Mouse (Mus musculus): ENCODE results near the gene Psd. TPM values are rescaled to one million over a fixed set of nuclear protein-coding genes. Genes with fewer than 3 reads are reported as not detected.

Psd gene
- total RNA-seq (2021) = 100 to 1,000 TPM; 614 to 671 TPM

DNA sequence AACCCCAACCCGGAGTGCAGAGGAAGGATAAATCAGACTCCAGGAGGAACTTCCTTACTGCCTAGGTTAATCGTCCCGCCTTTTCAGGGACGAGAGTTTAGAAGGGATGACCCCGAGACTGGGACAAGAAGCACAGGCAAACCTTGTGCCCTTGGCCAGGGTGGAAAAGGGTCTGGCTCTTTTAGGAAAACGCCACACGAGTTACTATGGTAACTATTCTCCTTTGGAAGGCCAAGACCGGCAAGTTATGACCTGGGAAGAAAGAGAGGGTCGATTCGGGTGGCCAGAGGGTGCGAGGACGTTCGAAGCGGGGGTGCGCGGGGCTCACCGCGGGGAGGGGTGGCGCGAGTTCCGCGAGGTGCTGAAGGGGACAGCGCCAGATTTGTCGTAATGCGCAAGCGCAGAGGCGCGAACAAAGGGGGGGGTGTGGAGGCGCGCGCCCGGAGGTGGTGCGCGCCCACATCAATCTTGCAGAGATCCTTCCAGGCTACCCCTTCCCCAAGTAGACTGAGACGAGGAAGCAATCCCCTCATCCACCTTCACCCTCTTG lies at the start of gene Psd:
Psd (minus strand) TSS at position 401 of the 550 bp plus-strand sequence.
- intact Hi-C loops (cut with DNase I) = no loop called here
- peak; percentile 70 to 74 for DNase-seq (ENCODE audit: low spot score in 2 of 2)

DNA sequence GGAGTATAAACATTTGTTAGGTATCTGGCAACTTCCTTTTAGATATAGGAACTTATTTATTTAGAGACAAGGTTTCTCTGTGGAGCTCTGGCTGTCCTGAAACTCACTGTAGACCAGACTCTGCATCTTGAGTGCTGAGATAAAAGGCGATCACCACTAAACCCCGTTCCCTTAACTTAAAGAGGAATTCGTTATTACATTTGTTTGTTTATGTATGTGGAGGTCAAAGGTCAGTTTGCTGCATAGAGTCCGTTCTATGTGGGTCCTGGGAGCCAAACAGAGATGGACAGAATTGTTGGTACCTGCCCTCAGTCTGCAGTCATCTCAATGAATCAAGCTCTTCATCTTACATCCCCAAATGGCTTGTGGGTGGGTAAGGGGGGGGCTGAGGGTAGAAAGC lies 48.9 kb upstream of the Psd start:
- no peak for DNase-seq (ENCODE audit: low spot score in 2 of 2)
- intact Hi-C loops (cut with DNase I) = no loop called here

GRCm38 (mm10) chr19:46375489-46375888 lies 48.5 kb upstream of the Psd start:
- intact Hi-C loops (cut with DNase I) = no loop called here
- DNase-seq (ENCODE audit: low spot score in 2 of 2) = peak in 1 of 2 experiments; percentile 20

GRCm38 (mm10) chr19:46374477-46375088 lies 47.6 kb upstream of the Psd start:
- intact Hi-C loops (cut with DNase I) = no loop called here
- DNase-seq (ENCODE audit: low spot score in 2 of 2) = no peak

DNA sequence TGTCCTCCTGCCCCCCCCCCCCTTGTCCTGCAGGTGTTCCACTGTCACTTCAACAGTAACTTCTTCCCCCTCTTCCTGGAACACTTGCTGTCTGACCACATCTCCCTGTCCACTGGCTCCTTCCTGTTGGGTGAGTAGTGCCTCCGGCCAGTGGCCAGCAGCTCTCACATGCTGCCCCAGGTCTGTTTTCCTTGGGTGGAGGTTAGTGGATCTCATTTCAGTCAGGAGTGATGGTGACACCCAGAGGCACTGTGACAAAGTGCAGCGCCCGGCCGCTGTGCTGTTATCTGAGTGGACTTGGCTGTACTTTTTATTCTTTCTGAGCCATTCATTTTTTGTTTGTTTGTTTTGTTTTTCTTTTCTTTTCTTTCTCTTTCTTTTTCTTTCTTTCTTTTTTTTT lies 42.2 kb upstream of the Psd start:
- intact Hi-C loops (cut with DNase I) = no loop called here
- peak in 1 of 2 experiments; percentile 54 for DNase-seq (ENCODE audit: low spot score in 2 of 2)

- peak; percentile 57 to 80 for DNase-seq (ENCODE audit: low spot score in 2 of 2)
- intact Hi-C loops (cut with DNase I) = no loop called here
Measured at GRCm38 (mm10) chr19:46367798-46368590, 41.0 kb upstream of the Psd start.

GRCm38 (mm10) chr19:46363294-46364009 lies 36.5 kb upstream of the Psd start:
- intact Hi-C loops (cut with DNase I) = no loop called here
- no peak for DNase-seq (ENCODE audit: low spot score in 2 of 2)

DNA sequence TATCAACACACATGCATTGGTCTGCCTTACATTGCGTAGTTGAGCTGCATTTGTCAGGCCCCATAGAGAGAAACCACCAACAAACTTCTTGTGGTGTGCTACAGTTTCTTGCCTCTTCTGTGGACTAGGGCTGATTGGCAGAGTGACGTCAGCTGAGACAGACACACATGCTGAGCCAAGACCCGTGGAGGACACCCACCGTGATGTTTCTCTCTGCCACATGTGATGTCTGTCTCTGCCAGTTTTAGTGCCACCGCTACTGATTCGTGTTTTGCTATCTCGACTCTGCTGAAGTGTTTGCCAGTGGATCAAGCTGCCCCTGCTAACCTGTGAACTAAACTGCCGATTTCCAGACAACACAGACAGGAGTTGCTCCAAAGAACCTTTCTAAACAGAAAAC lies 35.1 kb upstream of the Psd start:
- DNase-seq (ENCODE audit: low spot score in 2 of 2) = no peak
- intact Hi-C loops (cut with DNase I) = no loop called here

- intact Hi-C loops (cut with DNase I) = no loop called here
- no peak for DNase-seq (ENCODE audit: low spot score in 2 of 2)
Measured at GRCm38 (mm10) chr19:46358381-46358780, 31.4 kb upstream of the Psd start.

DNA sequence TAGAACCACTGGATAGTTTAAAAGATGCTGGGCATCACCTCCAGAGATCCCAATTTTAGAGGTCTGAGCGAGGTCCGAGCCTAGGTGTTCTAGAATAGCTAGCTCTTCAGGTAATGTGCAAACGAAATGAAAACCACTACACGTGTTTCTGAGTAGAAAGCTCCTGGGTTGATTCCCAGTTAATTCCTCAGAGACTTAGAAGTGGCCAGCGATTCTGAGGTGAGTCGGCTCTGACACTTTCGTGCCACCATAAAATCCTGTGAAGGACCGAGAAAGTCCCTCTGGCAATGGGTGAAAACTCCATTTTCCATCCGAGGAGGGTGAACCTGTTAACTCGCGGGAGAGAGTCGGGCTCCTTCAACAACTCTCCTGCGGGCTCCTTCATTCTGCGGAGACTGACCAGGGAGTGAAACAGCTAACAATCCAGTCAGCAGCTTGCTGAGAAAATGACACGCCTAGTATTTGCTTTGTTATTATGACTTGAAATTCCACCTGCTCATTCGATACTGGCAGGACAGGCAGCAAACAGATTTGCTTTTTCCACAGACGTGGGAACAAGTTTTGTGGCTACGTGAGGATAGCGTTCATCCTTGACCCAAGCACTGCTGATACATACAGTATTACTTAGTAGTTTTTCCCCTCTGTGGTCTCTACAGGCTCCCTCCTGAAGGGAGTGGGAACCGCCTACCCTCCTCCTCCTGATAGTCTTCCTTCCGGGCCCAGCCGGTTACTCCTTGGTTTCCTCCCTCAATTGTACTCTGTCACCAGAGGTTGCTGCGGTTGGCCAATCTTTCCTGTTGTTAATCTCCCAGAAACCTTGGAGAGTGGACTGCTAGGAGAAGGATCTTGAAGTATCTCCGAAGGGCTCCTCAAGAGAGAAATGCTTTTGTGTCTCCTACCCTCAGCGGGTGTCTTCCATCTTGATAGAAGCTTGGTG lies 30.7 kb upstream of the Psd start:
- intact Hi-C loops (cut with DNase I) = loop anchor here (2.0 kb wide), 1 partner anchor 19 kb away; the partner anchor contains the start of gene Cuedc2
- DNase-seq (ENCODE audit: low spot score in 2 of 2) = no peak

- intact Hi-C loops (cut with DNase I) = loop anchor here (2.0 kb wide), 1 partner anchor 18 kb away; the partner anchor contains the start of gene Cuedc2
- peak; percentile 88 to 91 for DNase-seq (ENCODE audit: low spot score in 2 of 2)
Measured at GRCm38 (mm10) chr19:46356701-46357138, 29.8 kb upstream of the Psd start.

DNA sequence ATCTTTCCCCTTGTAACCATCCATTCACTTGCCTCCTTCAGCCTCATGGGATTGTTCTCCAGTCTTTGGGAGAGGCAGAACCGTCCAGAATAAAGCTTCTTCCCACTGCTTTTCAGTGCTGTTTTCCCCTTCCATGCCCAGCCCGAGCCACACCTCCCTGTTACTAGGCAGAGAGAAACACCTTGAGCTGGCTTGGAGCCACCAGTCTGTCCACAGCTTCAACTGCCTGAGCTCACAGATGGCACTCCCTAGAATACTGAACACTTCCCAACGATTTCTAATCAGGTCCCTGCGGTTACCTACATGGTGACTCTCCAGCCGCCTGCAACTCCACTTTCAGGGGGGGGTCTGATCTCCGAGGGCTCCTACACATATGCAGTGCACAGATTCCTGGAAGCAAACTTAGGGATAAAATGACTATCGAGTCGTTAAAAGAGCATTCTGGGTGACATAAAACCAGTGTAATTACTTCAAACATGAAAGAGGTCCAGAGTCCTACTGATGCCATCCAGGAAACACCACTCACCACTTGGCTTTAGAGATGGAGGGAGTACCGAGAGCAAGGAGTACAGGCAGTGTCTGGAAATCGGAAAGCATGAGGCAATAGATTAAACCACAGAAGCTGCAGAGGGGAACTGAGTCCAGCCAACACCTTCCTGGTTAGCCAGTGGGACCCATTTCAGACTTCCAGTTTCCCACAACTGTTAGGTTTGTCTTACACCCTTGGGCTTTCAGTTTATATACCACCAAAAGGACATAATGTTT lies 23.4 kb upstream of the Psd start, which contains the start of gene 2310034G01Rik:
2310034G01Rik (minus strand) TSS at position 135 of the 765 bp plus-strand sequence.
- no peak for DNase-seq (ENCODE audit: low spot score in 2 of 2)
- intact Hi-C loops (cut with DNase I) = no loop called here

- no peak for DNase-seq (ENCODE audit: low spot score in 2 of 2)
- intact Hi-C loops (cut with DNase I) = loop anchor here (2.0 kb wide), 1 partner anchor 31 kb away; no protein-coding TSS in a partner anchor
Measured at GRCm38 (mm10) chr19:46349550-46349949, 22.6 kb upstream of the Psd start.

DNA sequence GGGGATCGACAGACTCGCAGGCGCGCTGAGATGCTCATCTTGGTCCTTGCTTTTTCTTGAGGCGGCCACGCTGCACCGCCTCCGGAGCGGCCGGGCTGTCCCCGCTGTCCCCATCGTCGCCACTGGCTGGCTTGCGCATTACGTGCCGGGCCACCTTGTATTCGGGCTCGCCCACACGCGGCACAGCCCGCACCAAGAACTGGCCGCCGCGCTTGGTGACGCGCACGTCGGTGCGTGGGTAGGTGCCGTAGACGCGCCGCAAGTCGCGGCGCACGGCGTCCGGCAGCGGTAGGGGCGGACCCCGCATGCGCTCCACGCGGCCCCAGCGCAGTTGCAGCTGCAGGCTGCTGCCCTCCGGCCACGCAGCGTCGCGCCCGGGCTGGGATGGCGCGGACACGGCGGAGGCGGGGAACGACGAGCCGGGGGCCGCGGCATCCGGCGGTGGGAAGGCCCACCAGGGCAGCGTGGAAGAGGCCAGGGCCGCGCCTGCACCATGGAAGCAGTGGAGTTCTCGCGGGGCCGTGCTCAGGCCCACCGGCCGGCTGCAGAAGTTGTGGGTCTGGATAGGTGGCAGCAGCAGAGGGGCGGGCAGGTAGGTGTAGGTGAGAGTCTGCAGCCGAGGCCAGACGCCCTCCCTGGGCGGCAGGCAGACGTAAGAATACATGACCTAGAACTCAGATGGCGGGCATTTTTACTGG lies 22.0 kb upstream of the Psd start:
- peak; percentile 90 to 94 for DNase-seq (ENCODE audit: low spot score in 2 of 2)
- intact Hi-C loops (cut with DNase I) = loop anchor here (2.0 kb wide), 1 partner anchor 30 kb away; no protein-coding TSS in a partner anchor

DNA sequence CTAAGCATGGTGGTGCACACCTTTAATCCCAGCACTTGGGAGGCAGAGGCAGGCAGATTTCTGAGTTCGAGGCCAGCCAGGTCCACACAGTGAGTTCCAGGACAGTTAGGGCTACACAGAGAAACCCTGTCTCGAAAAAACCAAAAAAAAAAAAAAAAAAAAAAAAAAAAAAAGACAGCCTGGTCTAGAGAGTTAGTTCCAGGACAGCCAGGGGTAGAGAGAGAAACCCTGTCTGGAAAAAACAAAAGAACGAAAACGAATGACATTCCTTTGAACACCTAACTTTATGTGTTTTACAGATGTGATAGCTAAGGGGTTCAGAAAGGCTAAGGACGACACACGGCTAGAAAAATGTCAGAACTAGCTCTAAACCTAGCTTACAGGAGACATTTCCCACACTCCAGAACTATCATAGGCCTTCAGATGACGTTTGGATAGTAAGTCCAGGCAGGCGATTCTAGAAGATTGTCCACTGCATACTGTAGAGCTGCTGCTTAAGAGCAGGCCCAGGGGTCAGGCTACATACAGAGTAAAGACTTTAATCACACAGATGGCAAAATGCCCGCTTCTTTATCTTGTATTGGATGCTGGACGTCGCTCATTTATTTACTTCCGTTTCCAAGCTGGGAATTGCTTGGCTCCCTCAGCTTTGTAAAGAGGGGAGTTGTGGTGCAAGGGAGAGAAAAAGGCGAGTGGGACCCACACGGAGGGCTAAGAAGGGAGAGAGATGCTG lies 21.1 kb upstream of the Psd start:
- intact Hi-C loops (cut with DNase I) = loop anchor here (2.0 kb wide), 1 partner anchor 29 kb away; no protein-coding TSS in a partner anchor

GRCm38 (mm10) chr19:46347146-46347545 lies 20.2 kb upstream of the Psd start:
- intact Hi-C loops (cut with DNase I) = no loop called here
- no peak for DNase-seq (ENCODE audit: low spot score in 2 of 2)

More for the DNA sequence above, 21.1 kb upstream of the Psd start:
- no peak for DNase-seq (ENCODE audit: low spot score in 2 of 2)

All from left cerebral cortex, postnatal 36 days (tissue).